Mouse (Mus musculus) gastrocnemius, postnatal 36 days (tissue): ENCODE results near the gene Rhbdd1. TPM values are rescaled to one million over a fixed set of nuclear protein-coding genes. Genes with fewer than 3 reads are reported as not detected.

Experiments
- DNase-seq, 2 experiments: peaks; one replicate each; pipeline ENCODE4 v3.0.0; 2022
- intact Hi-C: fragments of 180-260 bp; cut with DNase I; formaldehyde crosslinking; loops from one replicate; pipeline ENCODE4 v1.15.1; 2025
- long read RNA-seq, 2 experiments: library from polyadenylated mRNA; stranded (forward); transcript quantifications; one replicate each; pipeline ENCODE4 v2.0.0; 2021
- total RNA-seq, 2 experiments: library from RNA; stranded (reverse); gene quantifications; 2 replicates each; pipeline ENCODE4 v1.2.3; 2021

Rhbdd1 gene
- 1 to 10 TPM; 6.4 to 7.7 TPM for total RNA-seq
- long read RNA-seq, experiment 1, partial matches to known transcripts = 0 of 4 reads
- long read RNA-seq, experiment 1, other reads (novel, unspliced or antisense) = 2 of 4 reads
- long read RNA-seq, experiment 2, partial matches to known transcripts = 1 of 5 reads
- long read RNA-seq, experiment 2, other reads (novel, unspliced or antisense) = 2 of 5 reads

DNA sequence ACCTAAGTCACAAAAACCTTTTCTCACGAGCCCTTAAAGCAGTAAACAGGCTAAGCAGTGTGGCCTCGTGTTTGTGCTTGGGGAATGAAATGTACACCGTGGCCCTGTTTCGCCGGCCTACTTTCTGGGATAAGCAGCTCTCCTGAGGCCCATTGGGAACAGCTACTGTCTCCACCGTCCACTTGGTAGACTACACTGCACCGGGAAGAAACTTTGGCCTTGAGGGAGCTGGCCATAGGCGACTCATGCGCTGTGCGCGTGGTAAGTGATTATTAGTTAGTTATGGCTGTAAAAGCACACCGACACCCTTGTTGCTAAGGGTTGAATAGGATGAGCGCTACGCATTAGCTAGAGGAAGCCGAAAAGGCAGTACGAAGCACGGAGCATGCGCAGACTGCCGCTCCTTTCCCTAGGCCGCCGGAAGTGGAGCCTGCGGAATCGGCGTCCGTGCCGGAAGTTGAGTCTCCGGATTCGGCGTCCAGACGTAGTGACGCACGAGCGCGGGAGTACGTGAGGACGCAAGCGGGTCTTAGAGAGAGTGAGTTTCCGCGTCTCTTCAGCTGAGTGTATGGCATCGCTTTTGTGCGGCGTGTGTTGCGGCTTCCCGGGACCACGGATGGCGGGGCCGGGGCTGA is at the start of gene Rhbdd1:
Gene Rhbdd1 (plus strand): TSS at position 342 of the 635 bp plus-strand sequence.
- intact Hi-C loops = no loop called here
- DNase-seq = peak; percentile 95

DNA sequence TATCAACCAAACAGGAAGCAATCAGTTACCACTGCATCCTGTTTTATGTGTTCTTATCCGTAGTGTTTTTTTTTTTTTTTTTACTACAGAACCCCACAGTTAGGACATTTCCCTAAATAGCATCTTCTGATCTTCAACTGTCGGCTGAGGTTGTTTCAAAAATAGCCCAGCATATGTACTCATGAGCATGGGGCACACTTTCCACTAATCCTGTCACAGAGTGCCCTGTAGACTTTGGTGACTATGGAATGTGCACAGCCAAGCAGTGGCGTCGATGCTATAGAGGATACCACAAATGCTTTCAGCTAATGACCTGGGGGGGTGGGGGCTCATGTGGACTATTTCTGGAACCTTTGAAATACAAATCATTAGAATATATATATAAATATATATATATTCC is 48.7 kb upstream of the Rhbdd1 start:
- DNase-seq = no peak
- intact Hi-C loops = no loop called here

DNA sequence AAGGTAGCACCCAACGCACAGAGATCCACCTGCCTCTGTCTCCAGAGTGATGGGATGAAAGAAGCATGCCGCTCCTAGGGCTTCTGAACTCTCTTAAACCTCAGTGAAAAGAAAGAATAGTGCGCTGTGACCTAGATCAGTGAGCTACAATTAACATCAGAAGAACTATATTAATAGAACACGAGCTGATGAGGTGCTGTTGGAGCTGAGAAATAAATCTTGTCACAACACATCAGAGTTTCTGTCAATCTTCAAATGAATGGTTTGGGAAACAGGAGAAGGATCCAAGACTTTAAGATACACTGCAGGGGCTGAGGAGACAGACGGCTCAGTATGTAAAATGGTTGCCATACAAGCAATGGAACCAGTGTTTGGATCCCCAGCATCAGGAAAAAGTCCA is 44.0 kb upstream of the Rhbdd1 start:
- DNase-seq = no peak
- intact Hi-C loops = no loop called here

DNA sequence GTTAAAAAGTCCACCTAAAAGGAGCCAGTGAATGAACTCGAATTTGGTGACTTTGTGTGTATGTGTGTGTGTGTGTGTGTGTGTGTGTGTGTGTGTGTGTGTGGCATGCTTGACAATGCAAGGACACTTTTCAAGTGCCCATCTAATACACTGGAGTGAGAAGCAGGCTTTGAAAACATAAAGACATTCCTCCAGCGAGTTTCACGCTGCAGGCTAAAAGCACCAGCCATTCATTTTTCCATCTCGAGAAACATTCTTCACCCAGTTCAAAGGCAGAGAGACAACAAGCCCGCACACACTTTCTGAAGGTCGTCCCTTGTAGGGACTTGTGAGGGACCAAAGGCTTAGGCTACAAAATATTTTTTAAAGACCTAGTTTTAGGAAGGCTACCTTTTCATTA is 42.7 kb upstream of the Rhbdd1 start:
- DNase-seq = no peak
- intact Hi-C loops = no loop called here

DNA sequence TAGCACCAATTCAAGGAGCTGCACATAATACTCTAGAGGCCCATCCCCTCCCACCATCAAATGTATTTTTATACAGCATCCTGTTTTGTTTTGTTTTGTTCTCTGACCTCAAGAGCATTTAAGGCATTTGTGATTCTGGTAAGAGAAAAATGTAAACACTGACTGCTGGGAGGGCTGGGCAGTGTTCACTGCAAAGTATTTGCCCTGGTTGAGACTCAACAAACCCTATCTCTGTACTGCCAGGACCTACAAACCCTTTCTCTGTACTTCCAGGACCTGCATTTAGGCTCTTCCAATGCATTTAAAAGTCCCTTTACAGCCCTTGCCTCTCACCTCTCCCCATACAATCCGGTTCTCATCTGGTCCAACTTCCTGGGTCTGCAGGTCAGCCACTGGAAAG is 41.9 kb upstream of the Rhbdd1 start:
- intact Hi-C loops = no loop called here
- no peak for DNase-seq

DNA sequence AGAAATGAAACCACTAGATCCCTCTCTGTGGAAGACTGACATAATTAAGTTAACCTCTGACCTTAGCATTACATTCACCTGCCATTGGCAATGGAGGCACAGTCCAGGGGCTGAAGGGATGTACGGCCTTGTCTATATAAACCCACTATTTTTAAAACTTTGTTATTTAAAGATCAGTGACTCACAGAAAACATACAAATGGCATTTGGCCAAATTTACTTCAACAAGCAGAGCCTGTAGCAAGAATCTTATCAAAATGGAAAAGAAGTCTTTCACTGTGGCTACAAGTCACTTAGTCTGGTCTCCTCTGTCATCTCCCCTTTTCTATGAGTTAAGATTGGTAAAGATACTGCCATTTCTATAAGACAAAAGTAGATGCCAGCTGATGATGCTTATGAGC is 36.5 kb upstream of the Rhbdd1 start:
- intact Hi-C loops = loop anchor here (5.0 kb wide), 1 partner anchor 32 kb away; no protein-coding TSS in a partner anchor
- DNase-seq = no peak

DNA sequence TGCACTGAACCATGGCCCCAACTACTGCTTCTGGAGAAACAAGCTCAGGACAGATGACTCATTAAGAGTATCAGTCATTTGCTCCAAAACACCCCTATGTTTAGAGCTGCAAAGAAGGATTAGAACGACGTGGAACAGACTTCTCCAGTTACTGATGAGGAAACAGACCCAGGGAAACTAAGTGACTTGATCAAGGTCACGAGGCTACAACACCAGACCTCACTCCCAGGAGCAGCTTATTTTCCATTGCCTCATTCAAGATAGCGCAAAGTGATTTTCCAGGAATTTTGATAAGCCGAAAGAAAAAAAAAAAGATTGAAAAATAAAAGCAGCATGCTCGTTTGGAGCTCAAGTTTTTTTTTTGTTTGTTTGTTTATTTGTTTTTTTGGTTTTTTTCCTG is 34.4 kb upstream of the Rhbdd1 start:
- DNase-seq = no peak
- intact Hi-C loops = loop anchor here (5.0 kb wide), 1 partner anchor 35 kb away; no protein-coding TSS in a partner anchor

DNA sequence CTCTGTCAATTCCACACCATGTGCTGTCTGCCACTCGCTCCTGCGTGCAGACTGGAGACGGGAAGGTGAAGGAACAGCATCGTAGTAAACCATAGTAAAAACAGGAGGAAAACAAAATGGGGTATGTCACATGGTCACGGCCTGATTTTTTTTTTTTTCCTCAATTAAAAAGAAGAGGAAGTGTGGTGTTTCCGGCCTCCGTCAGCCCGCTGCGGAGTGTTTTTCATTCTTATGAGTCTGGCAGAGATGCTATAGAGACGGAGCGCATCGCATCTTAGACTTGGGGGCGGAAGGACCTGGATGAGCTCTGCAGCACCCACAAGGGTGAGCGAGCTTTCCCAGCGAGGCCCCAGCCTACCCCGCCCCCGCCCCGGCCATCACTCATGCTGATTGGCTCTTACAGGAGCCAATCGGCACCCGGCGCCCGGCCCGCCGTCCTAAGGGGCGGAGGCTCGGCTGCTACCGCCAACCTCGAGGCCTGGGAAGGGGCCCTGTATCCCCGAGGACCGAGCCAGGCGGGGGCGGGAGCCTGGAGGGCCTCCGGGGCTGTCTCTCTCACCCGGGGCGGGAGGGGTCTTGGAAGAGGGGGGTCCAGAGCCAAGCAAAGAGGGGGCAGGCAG is 33.1 kb upstream of the Rhbdd1 start:
- DNase-seq = peak; percentile 83 to 85
- intact Hi-C loops = loop anchor here (5.0 kb wide), 1 partner anchor 36 kb away; no protein-coding TSS in a partner anchor

DNA sequence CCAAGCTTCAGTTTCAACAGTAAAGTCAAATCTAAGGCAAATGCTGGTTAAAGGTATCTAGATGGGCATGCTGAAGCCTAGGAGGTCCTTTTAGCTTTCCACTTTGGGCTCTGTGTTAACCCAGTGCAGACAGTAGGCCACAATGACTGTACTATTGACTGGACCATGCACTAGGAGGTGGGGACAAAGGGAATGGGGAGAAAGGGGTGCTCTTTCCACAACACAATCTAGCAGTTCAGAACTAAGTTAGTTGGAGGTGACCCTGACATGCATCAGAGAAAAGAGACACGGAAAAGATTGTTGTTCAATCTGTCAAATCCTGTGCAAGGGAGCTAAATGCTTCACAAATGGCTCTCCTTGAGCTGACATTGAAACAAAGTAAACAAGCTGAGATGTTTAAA is 32.4 kb upstream of the Rhbdd1 start:
- no peak for DNase-seq
- intact Hi-C loops = loop anchor here (5.0 kb wide), 1 partner anchor 37 kb away; no protein-coding TSS in a partner anchor

DNA sequence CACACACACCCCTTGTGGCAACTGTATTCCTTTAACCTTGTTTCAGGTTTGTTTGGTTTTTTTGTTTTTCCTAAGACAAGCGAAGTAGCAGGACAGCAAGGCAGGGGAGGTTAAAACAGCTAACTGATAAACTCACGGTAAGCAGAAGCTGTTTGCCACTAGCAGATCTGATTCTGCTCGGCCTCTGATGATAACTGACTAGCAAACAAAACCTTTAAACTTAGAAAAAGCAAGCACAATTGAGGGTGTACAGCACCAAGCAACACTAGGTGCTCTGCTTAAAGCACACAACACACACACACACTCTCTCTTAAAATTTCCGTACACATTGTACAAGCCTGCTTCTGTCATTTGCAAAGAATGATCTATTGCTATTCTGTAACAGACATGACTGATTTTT is 31.8 kb upstream of the Rhbdd1 start:
- no peak for DNase-seq
- intact Hi-C loops = loop anchor here (5.0 kb wide), 1 partner anchor 37 kb away; no protein-coding TSS in a partner anchor

DNA sequence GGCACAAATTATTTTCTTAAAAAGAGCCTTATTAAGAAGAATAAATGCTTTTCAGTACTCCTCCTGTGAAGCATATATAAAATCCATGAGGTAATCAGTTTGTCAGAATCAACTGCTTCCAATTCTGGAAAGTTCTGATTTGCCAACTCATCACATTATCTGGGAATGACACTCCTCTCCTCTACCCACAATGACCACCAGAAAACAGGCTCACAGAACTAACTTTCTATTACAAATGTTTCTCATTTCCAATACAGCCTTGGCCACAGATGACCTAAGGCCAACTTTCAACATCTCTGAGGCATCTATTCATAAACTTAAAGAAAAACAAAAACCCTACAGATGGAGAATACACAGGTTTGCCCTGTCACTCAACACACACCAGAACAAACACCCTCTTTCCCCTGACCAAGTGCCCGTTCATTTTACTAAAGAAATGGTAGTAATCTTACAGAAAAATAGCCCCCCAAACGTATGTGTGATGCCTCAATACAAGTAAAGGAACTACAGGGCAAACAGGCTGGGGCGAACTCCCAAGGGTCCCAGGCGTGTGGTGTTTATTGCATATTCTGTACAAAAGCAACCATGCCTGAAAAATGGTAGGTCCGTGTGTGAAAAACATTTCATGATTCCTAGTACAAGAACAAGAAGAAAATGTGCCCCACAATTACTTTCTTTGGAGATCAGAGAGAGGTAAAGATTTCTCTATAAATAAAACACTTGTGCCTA is 30.6 kb upstream of the Rhbdd1 start:
- DNase-seq = no peak
- intact Hi-C loops = loop anchor here (2.0 to 5.0 kb wide), 2 partner anchors 158 to 313 kb away; no protein-coding TSS in a partner anchor

DNA sequence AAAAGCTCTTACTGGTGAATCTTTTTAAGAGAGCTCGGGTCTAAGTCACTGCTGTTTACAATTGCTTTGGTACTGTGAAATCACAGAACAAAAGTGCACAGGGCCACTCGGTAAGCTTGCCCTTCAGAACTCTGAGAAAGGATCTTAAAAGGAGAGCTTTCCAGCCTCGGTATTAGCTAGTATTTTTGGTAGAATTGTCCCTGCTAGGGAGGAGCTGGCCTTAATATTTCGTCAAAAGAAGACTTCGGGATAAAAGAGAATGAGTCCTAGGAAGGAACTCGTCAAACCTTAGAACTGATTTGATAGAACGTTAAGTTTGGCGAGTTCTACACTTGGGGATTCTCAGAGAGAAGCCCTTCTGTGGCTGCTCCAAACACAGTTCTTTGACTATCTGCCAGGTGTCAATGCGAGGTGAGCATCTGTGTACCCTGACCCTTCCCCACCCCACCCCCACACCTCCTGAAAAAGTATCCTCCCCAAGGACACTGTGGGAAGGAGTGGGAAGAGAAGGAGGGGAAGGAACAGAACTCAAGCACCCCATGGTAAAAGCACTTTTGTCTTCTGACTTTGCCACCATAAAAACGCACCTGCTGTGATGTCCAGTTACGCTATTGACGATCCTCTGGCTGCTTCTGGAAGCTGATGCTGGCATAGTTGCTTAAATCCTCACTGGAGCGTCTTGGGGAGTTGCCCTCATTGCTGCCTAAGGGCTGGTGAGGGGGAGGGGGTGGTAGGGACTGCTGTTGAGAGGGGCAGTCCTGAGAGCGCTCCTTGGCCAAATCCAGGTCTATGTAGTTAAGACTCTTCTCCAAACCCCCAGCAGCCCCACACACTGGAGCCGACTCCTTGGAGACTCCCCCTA is 29.8 kb upstream of the Rhbdd1 start:
- intact Hi-C loops = loop anchor here (2.0 to 5.0 kb wide), 2 partner anchors 159 to 314 kb away; no protein-coding TSS in a partner anchor
- DNase-seq = peak; percentile 12 to 44

DNA sequence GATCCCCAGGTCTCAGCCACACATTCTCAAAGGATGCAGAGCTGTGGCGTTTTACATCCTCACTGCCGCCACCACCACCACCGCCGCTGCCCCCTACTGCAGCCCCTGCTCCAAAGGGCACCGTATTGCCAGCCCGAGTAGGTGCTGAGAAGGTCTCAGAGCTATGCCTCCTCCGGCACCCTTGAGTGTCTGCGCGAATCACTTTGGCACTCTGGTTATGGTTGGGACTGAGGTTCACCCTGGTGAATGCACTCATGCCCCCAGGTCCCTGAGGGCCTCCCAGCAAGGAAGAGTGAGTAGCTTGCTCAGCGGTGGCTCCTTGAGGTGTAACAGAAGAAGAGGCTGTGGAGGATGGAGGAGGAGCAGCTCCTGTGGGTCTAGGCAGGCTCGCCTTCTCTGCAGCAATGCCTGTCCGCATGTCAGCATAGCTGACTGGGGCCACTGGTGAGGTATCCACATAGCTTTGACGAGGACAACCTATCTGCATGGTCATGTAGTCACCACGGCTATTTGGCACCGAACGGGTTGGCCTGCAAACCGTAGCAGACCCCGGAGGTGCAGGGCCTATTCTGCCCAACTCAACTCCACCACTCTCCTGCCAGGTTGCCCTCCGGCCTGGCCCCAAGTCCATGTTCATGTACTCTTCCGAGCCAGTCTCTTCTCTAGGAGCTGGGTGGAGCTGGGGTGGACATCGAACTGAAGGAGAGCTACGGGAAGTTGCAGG is 29.0 kb upstream of the Rhbdd1 start:
- intact Hi-C loops = loop anchor here (2.0 to 5.0 kb wide), 2 partner anchors 160 to 314 kb away; no protein-coding TSS in a partner anchor
- DNase-seq = peak; percentile 12 to 51

DNA sequence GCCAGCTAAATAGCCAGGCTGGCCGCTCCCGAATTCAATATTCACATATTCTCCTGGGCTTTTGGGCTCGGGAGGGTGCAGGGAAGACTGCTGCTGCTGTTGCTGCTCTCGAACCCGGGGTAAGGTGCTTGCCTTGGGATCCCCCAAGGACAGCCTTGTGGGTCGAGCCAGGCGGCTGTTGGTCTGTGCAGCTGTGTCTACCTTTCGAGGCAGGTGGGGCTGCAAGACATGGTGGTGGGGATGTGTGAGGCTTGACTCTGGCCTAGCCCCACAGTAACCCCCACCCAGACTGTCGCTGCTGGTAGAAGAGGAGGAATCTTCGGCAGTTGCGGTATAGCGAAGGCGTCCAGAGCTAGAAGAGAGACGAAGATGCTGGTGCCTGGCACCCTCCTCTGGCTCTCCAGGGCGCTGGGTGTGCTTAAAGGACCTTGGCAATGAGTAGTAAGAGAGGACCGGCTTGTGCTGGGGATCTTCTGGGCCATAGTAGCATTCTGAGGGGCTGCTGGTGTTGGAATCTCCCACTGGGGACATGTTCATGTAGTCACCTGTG is 28.4 kb upstream of the Rhbdd1 start:
- intact Hi-C loops = loop anchor here (2.0 to 5.0 kb wide), 2 partner anchors 161 to 315 kb away; no protein-coding TSS in a partner anchor
- peak; percentile 7 to 37 for DNase-seq

DNA sequence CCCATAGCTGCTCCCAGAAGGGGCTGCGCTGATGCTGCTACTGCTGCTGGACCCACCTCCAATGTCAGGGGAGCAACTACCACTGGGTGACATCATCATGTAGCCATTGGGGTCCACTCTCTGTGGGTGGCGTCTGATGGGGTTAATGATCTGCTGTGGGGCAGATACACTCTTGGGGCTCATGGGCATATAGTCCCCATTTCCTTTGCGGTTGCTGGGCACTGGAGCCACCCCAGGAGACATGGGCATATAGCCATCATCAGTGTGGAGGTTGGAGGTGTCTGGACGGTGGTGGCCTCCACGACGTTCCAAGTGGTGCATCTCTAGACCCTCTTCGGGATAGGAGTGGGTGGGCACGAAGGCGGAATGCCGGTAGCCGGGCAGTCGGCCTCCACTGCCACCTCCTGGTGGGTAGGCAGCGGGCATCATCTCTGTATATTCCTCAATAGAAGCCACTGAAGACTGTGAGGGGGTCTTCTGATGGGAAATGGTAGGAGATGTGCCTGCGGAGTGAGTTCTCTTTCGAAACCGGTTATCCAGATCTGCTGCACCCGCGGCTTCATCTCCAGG is 27.7 kb upstream of the Rhbdd1 start:
- DNase-seq = peak in 1 of 2 experiments; percentile 39
- intact Hi-C loops = loop anchor here (5.0 kb wide), 1 partner anchor 161 kb away; no protein-coding TSS in a partner anchor

DNA sequence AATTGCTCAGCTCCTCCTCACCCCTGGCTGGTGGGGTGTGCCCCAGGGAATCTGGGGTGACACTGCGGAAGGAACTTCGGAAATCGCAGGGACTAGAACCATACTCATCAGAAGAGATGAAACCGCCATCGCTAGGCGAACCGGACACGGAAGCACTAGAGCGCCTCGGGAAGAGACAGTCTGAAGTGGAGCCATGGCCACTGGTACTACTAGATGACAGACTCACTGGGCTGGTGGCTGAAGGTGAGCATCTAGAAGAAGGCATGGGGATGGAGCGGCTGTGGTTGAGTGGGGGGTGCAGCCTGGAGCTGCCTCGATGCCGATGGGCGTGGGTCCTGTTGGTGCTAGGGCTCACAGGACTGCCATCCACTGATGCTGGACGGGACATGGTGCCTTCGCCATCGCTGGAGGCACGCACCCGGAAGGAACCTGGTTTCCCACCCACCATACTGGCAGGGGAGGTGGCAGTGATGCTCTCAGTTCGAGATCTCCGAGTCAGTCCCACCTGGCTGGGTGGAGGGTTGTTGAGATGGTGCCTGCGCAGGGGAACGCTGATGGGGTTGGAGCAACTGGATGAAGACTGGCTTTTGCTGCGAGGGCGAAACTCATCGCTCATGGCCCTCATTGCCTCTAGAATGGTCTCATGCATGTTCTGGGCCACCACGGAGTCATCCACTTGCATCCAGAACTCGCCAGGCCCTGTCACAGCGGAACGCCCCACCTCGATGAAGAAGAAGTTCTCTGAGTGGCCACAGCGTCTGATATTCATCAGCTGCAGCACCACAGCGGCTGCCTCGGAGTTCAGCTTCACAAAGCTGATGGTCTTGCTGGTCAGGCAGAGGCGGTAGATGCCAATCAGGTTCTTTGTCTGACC is 26.9 kb upstream of the Rhbdd1 start:
- intact Hi-C loops = loop anchor here (5.0 kb wide), 1 partner anchor 162 kb away; no protein-coding TSS in a partner anchor
- peak in 1 of 2 experiments; percentile 38 for DNase-seq

DNA sequence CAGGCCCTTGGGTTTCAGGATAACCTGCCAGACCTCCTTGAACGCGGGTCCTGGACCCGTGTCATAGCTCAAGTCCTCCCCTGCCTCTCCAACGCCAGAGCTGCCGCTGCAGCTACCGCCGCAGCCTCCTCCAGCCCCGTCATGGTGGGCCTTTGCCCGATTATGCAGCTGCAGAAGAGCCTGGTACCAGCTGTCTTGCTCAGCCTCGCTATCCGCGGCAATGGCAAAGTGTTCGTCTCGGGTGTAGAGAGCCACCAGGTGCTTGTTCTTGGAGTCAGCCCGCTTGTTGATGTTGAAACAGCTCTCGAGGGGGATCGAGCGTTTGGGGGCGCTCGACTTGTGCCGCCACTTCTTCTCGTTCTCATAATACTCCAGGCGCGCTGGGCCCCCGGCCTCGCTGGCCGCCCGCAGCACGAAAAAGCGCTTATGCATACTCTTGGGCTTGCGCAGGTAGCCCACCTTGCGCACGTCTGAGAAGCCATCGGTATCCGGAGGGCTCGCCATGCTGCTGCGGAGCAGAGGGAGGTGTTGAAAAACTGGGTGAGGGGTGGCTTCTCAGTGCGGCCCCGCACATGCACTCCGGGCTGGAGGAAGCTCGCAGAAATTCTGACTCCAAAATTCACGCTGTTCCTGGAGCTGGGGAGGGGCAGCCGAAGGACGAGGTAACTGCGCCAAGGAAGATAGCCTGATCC is 26.1 kb upstream of the Rhbdd1 start:
- intact Hi-C loops = loop anchor here (2.0 to 5.0 kb wide), 4 partner anchors 142 to 603 kb away; no protein-coding TSS in a partner anchor
- peak; percentile 23 to 47 for DNase-seq
